Mouse (Mus musculus): ENCODE results near the gene Anp32b.

DNA sequence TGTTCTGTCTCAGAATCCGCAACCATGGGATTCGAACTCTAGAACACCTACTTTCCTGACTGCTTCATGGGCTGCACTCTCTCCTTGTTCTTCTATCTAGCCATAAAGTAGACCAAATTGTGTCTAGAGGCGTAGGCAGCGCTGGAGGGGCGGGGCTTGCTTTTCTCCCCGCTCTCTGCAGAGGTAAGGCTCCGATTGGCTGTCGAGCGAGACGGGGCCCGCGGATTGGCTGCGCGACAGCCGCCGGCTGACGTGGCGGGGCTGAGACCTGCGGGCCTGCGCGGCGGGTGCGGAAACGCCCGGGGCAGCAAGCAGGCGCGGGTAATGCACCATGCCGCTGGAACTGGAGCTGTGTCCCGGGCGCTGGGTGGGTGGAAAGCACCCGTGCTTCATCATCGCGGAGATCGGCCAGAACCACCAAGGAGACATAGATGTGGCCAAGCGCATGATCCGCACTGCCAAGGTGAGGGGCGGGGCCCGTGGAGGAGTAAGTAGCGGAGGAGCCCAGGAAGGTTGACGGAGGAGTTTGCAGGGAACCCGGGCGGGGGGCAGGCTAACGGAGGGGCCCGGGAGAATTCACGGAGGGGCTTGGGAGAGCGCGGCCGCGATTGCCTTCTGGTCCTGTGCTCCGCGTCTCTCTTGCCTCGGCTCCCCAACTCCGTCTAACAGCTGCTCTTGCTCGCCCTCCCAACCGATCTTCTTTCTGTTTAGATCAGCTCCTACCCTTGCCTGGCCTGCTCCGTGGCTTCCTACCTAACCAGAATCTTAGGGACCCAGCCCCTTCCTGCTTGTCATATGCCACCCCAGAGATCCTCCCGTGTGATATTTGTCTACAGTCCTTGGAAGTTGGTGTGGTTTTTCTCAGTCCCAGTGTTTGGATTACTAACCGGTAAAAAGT is 38.6 kb downstream of the Anp32b start, which contains the start of gene Nans:
- no peak for TF ChIP-seq USF1 (IDR thresholded peaks at IDR 0.05; ENCODE audit: low read depth)
- TF ChIP-seq MYOD1 (IDR thresholded peaks at IDR 0.05; ENCODE audit: control insufficient read depth, insufficient read length, low read depth): no peak
- TF ChIP-seq CEBPB (IDR thresholded peaks at IDR 0.05; ENCODE audit: low read depth): no peak
- no peak for TF ChIP-seq MAX (IDR thresholded peaks at IDR 0.05)
